Mouse (Mus musculus) adrenal gland, adult 18-20 months (tissue): ENCODE data around the gene Meis2. TPM values are rescaled to one million over a fixed set of nuclear protein-coding genes. Genes with fewer than 3 reads are reported as not detected.
A peak's percentile ranks its signal among the peaks of the same experiment; 100 is the strongest.

Experiments used
- DNase-seq, 2 experiments: peaks; one replicate each; pipeline ENCODE4 v3.0.0; 2021 to 2022; ENCODE audit warnings: low spot score in 2 of 2
- total RNA-seq, 2 experiments: library from RNA; stranded (reverse); gene quantifications; 1 replicate in 1 of 2; 2 replicates in 1 of 2; pipeline ENCODE4 v1.2.3; 2021

The Meis2 gene
- total RNA-seq, 2 experiments from 2014 or later = 216 to 279 TPM

DNA sequence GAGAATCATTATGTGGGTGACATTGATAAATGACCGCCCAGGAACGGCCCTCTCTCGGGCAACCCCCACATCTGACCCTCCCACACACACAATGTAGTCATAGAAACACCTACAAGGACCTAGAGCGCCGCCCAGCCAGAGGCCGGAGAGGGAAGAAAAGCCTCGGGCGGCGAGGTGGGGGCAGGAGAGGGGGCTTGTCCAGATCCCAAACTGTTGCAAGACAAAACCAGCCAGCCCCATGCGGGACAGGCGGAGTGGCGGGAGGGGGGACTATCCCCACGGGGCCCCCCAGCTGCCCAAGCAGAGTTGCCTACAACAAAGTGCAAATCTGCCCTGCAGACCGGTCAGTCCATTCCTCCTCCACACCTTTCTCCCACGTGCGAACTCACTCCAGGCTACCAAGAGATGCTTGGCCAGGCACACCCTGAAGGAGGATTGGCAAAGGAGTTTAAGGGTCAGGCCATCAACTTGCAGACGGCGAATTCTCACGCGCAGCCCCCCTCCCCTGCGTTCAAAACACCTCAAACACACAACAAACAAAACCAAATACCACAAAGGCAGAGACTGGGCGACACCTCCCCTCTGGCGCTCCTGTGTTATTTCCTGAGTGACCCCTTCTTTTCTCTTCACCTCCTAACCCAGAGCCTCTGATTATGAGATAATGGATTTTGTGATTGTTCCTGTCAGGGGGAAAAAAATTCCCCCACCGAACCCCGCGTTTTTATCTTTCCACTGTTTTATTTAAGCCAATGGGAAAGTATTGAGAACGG is 206.1 kb downstream of the Meis2 start:
- peak; percentile 60 to 69 for DNase-seq

DNA sequence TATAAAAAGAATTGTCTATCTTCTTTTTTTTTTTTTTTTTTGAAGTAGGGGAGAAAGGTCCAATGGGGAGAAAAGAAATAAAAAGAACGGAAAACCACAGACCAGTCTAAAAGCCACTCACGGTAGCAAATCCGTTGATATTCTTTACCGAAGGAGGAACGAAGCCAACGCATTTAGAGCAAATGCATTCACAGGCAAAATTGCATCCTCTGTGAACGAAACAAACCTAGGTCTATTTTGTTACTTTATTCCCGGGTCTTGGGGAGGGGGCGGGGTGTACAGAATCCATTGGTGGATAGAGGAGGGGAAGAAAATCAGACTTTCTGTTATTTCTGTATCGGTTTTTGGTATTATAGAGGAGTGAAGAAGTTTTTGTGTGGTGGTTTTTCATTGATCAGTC is 206.7 kb downstream of the Meis2 start:
- no peak for DNase-seq

DNA sequence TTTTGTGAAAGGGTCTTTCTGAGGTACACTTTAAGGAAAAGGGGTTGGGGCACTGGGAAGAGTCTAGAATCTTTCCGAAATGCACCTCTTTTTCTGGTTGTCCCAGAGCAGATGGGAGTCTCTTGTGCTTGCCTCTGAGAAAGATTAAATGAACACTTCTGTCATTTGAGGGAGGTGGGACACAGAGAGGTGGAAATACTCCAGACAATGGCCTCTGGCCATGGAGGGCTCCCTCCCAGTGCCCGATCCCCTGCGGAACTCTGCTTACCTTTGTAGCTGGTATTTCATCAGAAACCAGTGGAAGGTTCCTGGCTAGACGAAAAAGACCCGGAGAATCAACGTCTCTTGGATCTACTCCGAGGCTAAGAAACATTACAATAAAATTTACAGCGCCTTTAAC is 207.4 kb downstream of the Meis2 start:
- DNase-seq = no peak

DNA sequence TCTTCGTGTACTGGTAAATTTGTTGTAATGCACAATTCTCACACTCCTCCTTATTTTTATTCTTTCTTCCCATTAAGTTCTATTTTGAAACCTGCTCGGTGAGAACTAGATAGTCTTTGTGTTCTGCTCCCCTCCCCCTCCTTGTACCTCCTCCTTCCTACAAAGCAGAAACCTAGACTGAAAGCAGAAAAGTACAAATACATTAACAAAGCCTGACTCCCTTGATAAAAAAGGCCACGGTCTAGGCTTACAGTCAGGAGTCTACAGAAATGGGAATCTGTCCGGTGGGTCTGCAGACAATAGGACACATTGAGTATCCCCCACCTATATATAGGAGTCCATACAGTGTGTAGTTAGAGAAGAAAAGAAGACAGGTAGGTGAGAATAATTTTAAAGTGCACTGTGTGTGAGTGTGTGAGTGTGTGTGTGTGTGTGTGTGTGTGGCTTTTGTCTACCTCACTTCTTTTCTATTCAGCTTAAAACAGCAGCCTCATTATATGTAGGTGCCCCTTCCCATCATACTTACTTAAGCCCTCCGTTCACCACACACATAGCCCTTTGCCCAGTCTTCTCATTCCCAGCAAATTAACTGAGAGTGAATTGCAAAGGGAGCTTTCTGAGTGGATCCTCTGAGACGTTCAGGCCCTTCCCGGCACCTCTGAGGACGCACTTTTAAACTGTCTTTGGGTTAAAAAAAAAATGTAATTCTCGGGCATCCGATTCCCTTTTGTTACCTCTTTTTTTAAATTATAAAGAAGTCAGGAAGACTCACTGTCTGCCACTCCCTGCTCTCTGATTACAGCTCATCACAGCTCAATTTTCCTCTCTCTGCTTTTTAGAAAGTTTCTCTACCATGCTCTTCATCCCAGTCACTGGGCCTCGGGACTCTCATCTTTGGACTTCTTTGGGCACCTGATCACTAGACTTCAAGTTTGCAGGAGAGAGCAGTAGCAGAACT is 208.2 kb downstream of the Meis2 start:
- DNase-seq = no peak

DNA sequence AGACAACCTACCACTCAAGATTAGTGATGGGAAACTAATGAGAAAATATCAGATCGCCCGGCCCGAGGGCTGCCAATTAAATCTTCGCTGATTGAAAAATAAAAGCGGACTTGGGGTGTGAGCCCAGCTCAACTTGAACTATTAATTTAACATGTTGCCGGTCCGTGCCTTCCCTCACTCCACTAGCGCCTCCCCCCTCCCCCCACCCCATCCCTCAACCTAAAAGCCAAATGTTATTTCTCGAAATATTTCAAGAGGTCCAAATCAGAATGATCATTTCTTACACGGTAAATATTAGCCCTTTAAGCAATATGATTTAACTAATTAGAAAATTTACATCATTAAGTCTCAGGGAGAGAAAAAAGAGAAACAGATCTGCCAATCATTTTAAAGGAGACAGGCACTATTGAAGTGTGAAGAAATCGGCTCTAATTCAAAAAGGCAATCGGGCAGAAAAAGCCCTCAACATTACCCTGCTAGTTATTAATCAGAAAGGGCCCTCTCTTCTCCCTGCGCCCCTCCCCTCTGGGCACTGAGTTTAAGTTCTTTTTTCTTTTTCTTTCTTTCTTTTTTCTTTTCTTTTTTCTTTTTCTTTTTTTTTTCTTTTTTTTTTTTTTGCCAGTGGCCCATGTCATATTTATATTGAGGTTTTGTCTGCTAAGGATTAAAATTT is 209.1 kb downstream of the Meis2 start:
- DNase-seq = no peak

DNA sequence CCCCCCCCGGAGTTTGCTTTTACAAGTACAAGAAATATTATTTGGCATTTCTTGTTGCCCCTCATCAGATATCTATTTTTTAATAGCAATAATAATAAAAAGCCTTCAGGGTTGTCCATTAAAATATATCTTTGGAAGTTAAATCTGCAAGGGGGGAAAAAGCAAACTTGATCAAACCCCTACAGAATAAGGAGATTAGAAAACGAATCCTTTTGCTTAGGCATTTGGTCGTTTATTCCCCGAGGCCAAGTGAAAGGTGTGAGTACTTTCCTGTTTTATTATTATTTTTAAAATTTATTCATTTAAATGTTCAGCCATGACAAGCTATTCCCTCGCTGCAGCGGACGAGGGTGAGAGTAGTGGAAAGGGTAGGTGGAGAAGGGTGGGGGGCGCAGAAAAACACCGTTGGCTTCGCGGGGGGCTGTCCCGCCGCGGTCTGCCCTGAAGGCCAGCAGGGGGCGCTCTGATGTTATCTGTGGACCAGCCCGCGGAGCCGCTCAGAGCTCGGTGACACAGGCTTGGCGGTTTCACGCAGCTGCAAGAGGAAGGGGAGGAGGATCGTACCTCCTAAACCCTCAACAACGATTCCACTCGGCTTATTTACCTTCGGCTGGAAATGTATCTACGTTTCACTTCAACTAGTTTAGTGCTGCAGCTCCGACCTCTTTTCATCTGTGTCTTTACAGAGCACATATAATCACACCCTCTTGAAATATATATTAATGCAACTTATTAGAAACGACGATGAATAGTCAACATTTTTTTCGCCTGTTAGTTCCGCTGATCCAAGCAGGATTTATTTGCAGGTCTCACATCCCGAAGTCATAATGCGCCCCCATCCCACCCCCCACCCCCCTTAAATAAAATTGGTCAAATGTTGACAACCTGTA is 209.9 kb downstream of the Meis2 start:
- peak; percentile 88 to 90 for DNase-seq

DNA sequence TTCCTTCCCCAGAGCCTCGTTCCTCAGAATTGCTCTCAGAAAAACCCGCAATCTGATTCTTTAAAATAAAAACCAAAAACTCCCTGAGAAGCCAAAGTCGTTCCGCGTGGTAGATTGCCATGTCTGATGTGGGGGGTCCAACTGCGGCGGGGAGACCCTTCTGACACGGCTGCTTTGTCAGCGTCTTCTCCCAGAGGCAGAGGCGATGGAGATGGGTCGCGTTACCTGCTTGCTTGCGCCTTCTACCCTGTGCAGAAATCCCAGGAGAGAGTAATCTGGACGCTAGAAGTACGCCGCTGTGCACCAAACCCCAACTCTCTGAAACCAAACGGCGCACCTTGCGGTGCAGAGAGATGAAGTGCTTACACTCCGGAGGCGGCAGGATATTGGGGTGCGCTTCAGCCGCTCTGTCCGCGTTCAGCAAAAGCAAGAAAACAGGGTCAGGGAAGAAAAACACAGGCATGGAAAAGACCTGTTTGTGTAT is 210.8 kb downstream of the Meis2 start:
- DNase-seq = peak in 1 of 2 experiments; percentile 26

DNA sequence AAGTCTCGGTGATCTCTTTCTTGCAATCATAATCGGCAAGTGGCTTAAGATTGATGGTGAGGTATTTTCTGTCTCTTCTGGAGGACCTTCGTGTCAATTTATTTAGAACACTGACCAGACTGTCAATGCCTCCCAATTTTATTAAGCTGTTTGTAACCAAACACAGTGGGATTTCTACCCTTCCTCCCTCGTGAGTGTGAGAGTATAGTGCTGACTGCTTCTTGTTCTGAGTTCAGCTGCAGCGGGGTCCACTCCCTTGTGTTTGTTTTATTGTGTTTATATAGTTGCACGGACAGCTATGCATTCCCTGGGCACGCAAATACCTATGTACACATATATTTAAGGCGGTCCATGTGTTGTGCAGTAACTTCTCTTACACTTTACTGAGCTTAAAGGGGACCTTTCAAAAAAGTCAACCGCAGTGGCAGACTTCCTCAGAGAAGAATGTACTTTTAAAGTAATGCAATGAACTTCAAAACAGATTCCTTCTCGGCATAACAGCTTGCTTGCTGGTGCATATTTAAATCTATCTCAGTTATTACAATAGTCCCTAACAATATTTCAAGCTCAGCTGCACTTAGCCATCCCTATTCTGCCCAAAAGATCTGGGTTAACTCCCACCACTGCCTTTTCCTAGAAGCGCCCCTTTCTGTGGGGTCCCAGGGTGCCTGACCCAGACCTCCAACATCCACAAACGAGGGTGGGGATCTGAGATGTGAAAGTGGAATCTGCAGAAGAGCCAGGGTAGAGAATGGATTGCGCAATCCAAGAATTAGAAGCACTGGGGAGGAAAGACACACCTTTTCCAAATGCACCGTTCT is 211.4 kb downstream of the Meis2 start:
- no peak for DNase-seq

DNA sequence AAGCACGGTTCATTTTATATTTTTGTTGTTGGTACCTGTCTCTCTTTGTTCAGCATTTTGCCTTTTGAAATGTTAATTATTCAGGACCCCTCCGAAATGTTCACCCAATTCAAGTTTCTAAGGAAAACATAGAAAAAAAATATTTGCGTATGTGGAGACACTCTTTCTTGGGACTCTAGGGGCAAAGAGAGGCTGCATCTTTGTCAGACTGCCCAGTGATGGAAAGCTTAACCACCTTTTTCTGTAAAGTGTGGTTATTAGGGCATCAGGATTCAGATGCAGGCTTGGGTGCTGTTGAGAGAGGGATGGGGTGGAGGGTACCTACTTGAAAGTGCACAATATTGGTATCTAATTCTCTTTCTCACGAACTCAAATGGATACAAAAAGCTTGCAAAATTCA is 212.4 kb downstream of the Meis2 start:
- DNase-seq = no peak

DNA sequence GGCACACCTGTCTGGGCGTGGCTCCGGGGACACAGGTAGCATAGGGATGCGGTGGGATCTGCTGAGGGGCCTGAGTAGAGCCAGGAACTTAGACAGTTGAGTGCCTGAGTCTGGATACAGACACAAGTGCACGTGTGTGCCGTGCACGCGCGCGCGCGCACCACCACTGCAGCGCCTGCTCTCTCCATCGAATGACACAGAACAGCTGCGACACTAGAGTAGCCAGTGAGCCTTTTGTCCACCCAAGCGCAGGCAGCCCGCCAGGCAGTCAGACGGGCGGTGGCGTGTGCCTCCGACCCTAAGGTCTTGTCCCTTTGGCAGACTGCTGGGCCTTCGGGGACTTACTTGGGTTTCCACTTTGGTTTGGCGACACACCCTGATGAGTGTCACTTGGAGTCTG is 213.0 kb downstream of the Meis2 start:
- peak; percentile 42 to 44 for DNase-seq

DNA sequence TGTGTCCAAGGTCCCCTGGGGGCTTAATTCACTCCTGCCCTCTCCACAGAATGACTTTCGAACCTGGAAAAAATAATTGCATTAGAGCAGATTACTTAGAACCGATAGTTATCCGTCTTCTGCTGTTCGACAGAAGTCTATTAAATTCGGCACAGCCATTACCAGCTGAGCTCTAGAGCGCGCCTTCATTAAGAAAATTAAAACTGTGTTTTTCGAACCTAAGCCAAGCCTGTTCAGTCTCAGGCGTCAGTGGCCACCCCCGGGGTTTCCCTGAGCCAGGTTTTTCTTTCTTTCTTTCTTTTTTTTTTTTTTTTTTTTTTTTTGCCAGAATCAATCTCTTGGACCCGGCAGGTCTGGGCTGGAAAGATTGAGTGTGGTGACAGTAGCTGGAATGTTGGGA is 213.5 kb downstream of the Meis2 start:
- no peak for DNase-seq

DNA sequence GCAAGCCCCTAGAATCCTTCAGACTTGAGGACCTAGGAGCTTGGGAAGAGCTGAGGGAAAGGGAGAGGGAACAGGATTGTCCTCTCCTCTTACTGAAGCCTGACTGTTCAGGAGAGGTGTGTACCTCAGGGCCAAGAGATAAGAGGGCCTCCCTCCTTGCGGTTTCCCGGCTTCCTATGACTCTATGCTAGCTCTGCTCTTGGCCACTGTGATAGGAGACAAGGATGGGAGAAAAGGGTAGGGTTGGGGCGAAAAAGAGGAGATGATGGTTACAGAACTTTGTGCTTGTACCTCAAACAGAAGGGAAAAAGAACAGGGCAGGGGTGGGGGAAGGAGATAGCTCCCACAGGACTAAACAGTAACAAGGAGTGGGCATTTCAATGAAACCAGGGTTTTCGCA is 214.7 kb downstream of the Meis2 start:
- DNase-seq = no peak

DNA sequence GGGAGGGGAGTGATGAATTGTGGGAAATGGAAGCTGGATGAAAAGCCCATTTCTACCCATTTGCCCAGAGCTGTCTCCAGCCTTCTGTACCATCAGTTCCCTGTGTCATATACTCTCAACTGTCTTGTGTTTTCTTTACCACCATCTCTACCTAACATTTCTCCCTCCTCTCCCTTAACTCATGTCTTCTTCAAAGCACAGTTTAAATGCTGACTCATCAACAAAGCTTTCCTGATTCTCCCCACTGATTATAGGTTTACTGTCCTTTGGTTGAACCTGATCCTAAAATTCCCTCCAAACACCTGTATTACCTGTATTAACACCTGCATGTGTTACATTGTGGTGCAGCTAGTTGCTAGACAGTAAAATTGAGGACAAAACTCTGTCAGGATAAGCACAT is 222.8 kb downstream of the Meis2 start:
- DNase-seq = no peak

DNA sequence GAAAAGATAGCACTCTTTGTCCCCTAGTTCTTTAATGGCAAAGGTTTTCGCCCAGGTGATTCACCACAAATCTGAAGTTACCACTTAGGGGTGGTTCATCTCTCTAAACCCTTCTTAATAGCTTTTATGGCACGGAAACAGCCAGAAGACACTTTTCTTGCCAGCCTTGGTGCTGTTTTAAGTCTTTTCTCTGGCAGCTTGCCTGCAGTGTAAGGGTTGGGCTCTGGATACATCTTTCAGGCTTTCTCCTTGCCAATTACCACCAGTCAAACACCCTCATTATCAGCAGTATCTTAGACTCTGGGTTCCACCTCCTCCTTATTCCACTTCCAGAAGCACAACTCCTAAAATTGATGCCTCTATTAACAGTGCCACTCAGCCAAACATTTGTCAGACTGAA is 229.6 kb downstream of the Meis2 start:
- no peak for DNase-seq

DNA sequence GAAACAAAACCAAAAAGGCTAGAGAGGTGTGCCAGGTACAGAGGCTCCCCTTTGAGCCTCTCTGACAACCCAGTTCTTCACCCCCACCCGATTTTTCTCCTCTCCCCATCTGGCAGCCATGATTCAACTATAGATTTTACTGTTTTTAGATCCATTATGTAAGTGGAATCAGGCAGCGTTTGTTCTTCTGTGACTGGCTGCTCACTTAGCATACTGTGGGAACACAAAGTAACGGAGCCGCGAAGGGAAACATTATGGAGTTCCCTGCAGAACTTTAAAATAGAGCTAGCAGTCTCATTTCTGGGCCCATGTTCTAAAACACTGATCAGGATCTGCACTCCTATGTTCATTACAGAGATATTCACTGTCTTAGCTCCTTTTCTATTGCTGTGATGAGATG is 243.3 kb downstream of the Meis2 start:
- no peak for DNase-seq

DNA sequence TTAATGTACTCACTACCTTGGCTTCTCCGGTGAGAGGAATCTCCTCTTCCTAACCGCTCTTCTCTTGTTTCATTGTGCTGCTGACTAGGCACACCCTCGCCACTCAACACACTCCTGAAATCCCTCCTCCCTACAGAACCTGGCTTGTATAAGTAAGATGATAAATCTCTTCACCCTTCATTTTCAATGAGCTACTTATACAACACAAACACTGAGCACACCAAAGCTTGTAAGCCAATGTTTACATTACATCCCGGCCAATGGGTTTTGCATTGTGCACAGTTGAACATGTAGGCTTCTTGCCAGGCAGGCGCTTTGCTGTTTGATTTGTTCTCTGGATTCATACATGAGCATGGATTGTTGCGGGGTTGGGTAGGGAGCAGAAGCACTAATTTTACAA is 247.7 kb downstream of the Meis2 start:
- no peak for DNase-seq

DNA sequence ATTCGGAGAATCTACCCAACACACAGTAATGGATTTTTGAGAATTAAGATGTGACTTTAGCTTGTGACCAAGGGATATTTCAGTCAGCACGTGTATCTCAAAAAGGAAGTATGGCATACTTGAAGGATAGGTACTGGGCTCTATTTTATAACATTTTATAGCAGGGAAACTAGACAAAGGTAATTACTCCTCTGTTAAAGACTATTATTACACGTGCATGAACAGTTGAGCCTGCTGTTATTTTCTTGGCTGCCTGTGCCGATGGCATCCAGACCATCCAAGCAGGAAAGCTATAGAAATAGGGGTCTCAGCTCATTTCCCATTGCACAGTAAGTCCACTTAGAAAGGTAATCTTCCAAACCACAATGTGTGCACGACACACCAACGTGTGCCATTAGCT is 251.9 kb downstream of the Meis2 start:
- DNase-seq = no peak

DNA sequence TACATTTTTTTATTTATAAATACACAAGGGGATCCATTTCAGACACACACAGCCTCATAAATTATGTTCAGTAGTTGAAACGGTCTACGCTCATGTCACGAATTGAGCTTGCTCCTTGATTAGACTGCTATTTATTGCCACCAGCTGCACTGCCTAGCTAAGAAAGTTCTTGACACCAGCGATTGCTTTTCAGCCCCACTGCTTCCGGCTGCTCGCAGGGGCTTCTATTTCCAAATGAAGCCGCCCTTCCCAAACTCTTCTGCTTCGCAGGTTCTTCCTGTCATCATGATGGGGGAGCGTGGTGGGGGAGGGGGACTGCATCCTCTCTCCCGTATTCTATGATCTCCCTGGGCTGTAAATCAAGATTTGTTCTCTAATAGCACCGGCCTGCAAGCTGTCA is 252.3 kb downstream of the Meis2 start:
- no peak for DNase-seq
